Mouse (Mus musculus) neural tube, embryonic 11.5 days (tissue): ENCODE measurements around the gene Zfp335. TPM values are rescaled to one million over a fixed set of nuclear protein-coding genes. Genes with fewer than 3 reads are reported as not detected.
"Not testable (repeated sequence)": the region's sequence is repeated elsewhere in the genome, so short reads cannot be mapped to it uniquely, and the experiment has no call there.

Source experiments
- ATAC-seq: fragments of 200-750 bp; cut with Nextera tagmentation; 2 replicates; pipeline ENCODE4 v1.8.0; 2017; ENCODE audit warnings: moderate number of reproducible peaks, mild to moderate bottlenecking, moderate TSS enrichment, moderate library complexity; ENCODE audit not compliant: insufficient read depth, low FRiP score, low TSS enrichment
- DNase-seq: peaks from one replicate; pipeline ENCODE4 v3.0.0-alpha.2; 2015; ENCODE audit warnings: low spot score
- H3K27ac ChIP-seq: fragments of 300-500 bp; sonication (generic); 2 replicates; pipeline ENCODE4 v1.5.1; 2014; ENCODE audit warnings: low read depth, mild to moderate bottlenecking, low read length
- H3K27me3 ChIP-seq: fragments of 300-500 bp; sonication (generic); 2 replicates; pipeline ENCODE4 v1.6.1; 2014; ENCODE audit warnings: mild to moderate bottlenecking, low read length, mixed read lengths; ENCODE audit not compliant: control insufficient read depth, insufficient read depth
- H3K36me3 ChIP-seq: fragments of 300-500 bp; sonication (generic); 2 replicates; pipeline ENCODE4 v1.6.1; 2014; ENCODE audit warnings: mild to moderate bottlenecking, low read length, moderate library complexity, mixed read lengths; ENCODE audit not compliant: control insufficient read depth, insufficient read depth
- H3K4me1 ChIP-seq: fragments of 300-500 bp; sonication (generic); 2 replicates; pipeline ENCODE4 v1.6.1; 2014; ENCODE audit warnings: low read length, mixed read lengths; ENCODE audit not compliant: control insufficient read depth, insufficient read depth
- H3K4me2 ChIP-seq: fragments of 300-500 bp; sonication (generic); 2 replicates; pipeline ENCODE4 v1.6.1; 2014; ENCODE audit warnings: low read depth, mild to moderate bottlenecking, moderate library complexity
- H3K4me3 ChIP-seq: fragments of 300-500 bp; sonication (generic); 2 replicates; pipeline ENCODE4 v1.5.1; 2014; ENCODE audit warnings: low read depth, low read length
- H3K9ac ChIP-seq: fragments of 300-500 bp; sonication (generic); 2 replicates; pipeline ENCODE4 v1.6.1; 2014; ENCODE audit warnings: mild to moderate bottlenecking, low read length
- H3K9me3 ChIP-seq: fragments of 300-500 bp; sonication (generic); 2 replicates; pipeline ENCODE4 v1.6.1; 2016; ENCODE audit warnings: low read length; ENCODE audit not compliant: control insufficient read depth
- WGBS: fragments of 180-500 bp; shearing (Covaris S2); extraction: QIAGEN DNeasy Blood & Tissue Kit; methylation state at CpG from one replicate; pipeline ENCODE4 v1.1.7; 2014; 5-methylcytosine and 5-hydroxymethylcytosine counted together
- polyA plus RNA-seq: library from polyadenylated mRNA; unstranded; fragments of >200 nt; fragmentation: Nextera tagmentation; extraction: Ambion mirVana; gene quantifications from 2 replicates; pipeline ENCODE4 v1.2.1, GENCODE M21; 2014

Zfp335 gene
- polyA plus RNA-seq, 1 experiment from 2014 or later, result 13.9 TPM

DNA sequence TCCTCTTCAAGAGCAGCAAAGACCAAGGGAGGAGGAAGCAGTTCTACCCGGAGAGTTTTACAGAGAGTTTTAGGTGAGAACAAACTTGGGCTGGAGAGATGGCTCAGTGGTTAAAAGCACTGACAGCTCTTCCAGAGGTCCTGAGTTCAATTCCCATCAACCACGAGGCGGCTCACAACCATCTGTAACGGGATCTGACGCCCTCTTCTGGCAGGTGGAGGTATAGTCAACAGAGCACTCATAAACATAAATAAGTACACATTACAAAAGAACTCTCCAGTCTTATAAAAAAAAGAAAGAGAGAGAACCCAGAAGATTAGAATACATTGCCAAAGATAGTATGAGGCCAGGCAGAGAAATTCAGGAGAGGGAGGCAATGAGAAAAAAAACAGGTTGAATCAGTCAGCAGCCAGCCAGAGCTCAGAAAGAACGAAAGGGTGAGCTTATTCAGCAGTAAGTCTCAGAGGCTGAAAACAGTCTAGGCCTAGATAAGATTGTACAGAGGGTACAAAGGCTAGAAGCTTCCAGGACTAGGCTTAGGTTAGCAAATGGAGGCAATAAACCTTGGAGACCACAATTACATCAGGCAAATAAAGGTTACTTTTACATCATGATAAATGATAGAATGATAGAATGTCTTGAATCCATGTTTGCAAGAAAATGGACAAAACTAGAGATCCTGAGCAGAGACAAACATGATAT, 39.8 kb downstream of the Zfp335 start:
- 62% methylated on average over 6 of the region's 6 CpGs for WGBS
- H3K4me1 ChIP-seq, result peaks cover 5% of the 10 kb centered on the region; the same call in 1 of the 2 replicates
- H3K27ac ChIP-seq, result no peak overlapping the region
- H3K9me3 ChIP-seq, result 0 out of 2 replicates have a peak, but pooled peaks cover 3% of the 10 kb centered on the region
- no peak for ATAC-seq
- H3K9ac ChIP-seq, result no peak overlapping the region
- H3K27me3 ChIP-seq, result no peaks in the 10 kb centered on the region
- DNase-seq, result no peak
- no peak overlapping the region for H3K4me3 ChIP-seq
- H3K36me3 ChIP-seq, result no peaks in the 10 kb centered on the region
- H3K4me2 ChIP-seq, result no peak overlapping the region

DNA sequence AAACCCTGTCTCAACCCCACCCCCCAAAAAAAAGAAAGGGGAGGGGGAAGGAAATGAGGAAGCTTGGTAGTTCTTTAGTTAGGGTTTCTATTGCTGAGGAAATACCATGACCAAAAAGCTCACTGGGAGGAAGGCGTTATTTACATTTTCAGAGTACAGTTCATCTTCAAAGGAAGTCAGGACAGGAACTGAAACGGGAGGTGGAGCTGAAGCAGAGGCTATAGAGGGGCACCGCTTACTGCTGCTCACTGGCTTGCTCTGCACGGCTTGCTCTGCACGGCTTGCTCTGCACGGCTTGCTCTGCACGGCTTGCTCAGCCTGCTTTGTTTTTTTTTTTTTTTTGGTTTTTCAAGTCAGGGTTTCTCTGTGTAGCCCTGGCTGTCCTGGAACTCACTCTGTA, 43.1 kb downstream of the Zfp335 start:
- Histone ChIP-seq H3K4me1 (no peaks in the 10 kb centered on the region), H3K9me3 (0 out of 2 replicates have a peak, but pooled peaks cover 3% of the 10 kb centered on the region), H3K4me2 (no peak overlapping the region), H3K27ac (no peak overlapping the region), H3K4me3 (no peak overlapping the region), H3K36me3 (no peaks in the 10 kb centered on the region), H3K27me3 (no peaks in the 10 kb centered on the region), H3K9ac (no peak overlapping the region)
- WGBS, result 66% methylated on average over 7 of the region's 7 CpGs
- DNase-seq (no peak), ATAC-seq (no peak)

DNA sequence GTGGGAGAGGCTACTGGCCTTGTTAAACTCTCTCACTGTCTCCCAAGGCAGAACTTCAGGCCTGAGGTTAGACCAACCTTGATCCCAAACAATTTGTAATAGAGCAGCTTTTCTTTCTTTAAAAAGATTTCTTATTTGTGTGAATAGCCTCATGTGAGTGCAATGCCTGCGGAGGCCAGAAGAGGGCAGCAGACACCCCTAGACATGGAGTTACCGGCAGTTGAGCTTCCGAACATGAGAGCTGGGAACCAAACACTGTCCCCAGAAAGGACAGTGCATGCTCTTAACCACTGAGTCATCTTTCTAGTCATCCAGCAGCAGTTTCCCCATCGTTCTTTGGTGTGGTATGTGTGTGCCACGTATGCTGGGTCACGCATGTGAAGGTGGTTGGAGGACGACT, 44.0 kb downstream of the Zfp335 start:
- ATAC-seq (no peak), DNase-seq (no peak)
- no peak overlapping the region for H3K9ac ChIP-seq
- no peaks in the 10 kb centered on the region for H3K4me1 ChIP-seq
- no peak overlapping the region for H3K27ac ChIP-seq
- H3K27me3 ChIP-seq, result no peaks in the 10 kb centered on the region
- 94% methylated on average over 7 of the region's 7 CpGs for WGBS
- H3K4me3 ChIP-seq, result no peak overlapping the region
- H3K4me2 ChIP-seq, result no peak overlapping the region
- H3K36me3 ChIP-seq, result no peaks in the 10 kb centered on the region
- 0 out of 2 replicates have a peak, but pooled peaks cover 3% of the 10 kb centered on the region for H3K9me3 ChIP-seq

DNA sequence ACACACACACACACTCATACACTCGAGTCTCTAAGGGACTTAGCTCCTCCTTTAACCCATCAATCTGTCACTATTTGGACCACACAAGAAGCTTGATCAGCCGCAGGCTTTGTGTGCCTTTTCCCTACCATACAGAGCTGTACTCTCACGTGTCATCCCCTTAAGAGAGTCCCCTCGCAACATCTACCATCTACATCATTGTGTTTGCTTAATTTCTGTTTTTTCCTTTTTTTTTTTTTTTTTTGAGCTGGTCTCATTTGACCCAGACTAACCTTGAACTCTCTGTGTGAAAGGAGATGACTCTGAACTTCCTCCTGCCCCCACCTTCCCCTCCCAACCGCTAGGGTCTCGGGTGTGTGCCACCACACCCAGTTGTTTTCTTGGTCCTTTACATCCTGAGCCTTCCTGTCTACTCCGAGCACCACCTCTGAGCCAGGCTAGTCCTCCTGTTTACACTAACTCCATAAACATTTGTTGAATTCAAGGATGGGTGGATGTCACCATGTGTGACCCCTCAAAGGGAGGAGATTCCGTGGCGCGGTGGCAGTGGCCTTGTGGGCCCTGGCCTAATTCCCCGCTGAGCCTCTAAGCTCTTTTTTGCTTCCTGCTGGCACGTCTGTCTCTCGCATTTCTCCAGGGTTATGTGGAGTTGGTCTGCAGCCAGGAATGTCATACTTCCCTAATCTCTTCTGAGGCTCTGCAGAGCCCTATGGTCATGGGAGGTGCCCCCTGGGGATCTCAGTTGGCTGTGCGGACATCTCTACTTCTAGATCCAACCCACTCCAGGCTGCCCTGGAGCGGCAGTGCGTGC, 44.6 kb downstream of the Zfp335 start:
- Histone ChIP-seq H3K9me3 (0 out of 2 replicates have a peak, but pooled peaks cover 3% of the 10 kb centered on the region), H3K4me3 (no peak overlapping the region), H3K4me2 (no peak overlapping the region), H3K27ac (no peak overlapping the region), H3K36me3 (no peaks in the 10 kb centered on the region), H3K27me3 (no peaks in the 10 kb centered on the region), H3K9ac (no peak overlapping the region), H3K4me1 (no peaks in the 10 kb centered on the region)
- 62% methylated on average over 16 of the region's 16 CpGs for WGBS
- no peak for DNase-seq
- no peak for ATAC-seq

DNA sequence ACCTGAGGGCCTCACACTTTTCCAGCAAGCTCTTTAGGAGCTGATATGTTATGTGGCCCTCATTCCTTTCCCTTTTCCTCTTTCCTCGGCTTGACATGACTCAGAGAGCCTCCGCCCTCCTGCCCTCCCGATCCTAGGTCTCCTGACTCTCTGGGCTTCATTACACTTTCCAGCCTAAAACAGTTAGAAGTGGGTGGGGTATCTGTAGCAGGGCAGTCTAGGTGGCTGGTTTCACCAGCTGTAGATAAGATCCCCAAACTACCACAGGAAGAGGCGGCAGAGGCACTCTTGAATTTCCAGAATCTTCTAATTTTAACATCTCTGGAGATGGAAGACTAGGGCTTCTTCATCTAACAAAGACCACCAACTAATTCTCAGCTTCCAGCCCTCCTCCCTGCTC, 47.0 kb downstream of the Zfp335 start:
- WGBS, result 79% methylated on average over 4 of the region's 4 CpGs
- no peak for ATAC-seq

DNA sequence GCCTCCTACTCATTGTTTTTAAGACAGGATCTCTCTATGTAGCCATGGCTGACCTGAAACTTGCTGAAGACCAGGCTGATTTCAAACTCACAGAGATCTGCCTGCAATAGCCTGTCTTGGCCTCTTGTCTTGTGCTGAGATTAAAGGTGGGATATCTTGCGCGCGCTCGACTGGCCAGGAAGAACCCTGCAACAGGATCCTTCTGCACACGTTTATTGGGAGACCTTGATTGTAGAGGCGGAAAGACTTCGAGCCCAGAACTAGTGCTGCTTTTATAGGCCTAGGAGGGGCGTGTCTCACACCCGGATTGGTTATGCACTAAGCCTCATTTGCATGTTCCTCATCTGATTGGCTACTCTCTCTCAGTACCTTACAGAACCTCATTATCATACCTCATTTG, 48.1 kb downstream of the Zfp335 start:
- H3K36me3 ChIP-seq, H3K27me3 ChIP-seq, H3K27ac ChIP-seq, H3K9me3 ChIP-seq, H3K4me1 ChIP-seq, DNase-seq, ATAC-seq, H3K9ac ChIP-seq, H3K4me2 ChIP-seq, H3K4me3 ChIP-seq: not testable (repeated sequence)
- 94% methylated on average over 8 of the region's 9 CpGs for WGBS

More for the DNA sequence above, 47.0 kb downstream of the Zfp335 start:
- no peak overlapping the region for H3K4me3 ChIP-seq
- no peaks in the 10 kb centered on the region for H3K36me3 ChIP-seq
- no peak overlapping the region for H3K4me2 ChIP-seq
- H3K4me1 ChIP-seq, result no peaks in the 10 kb centered on the region
- no peak for DNase-seq
- 0 out of 2 replicates have a peak, but pooled peaks cover 3% of the 10 kb centered on the region for H3K9me3 ChIP-seq
- H3K27ac ChIP-seq, result no peak overlapping the region
- no peaks in the 10 kb centered on the region for H3K27me3 ChIP-seq
- no peak overlapping the region for H3K9ac ChIP-seq

DNA sequence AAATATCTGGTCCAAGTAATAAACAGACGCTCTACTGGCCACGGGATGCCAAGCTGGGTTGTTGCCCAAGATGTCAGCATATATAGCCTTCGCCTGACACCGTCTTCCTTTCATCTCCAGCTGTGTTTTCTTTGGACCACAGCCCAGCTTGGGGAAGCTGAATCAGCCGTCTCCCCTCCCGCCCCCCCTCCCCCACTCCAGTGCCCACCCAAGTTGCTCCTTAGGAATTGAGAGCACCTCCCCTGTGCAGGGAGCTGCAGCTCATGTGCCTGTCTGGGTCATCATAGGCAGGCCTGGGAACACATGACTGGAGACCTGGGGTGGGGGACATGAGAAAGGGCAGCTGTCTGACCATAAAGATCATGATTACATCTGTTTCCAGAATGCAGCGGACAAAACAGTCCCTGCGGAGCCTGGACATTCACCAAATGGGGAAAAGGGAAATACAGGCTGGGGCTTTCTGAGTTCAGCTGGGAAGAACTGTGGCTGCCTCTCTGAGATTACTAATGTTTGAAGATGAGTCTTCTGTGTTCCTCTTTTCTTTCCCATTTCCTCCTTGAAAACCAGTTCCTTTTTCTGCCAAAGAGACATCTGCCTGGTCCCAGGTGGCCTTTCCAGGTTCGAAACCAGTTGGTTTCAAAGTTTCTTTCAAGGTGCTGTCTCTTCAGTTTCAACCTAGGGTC, 49.2 kb downstream of the Zfp335 start:
- no peaks in the 10 kb centered on the region for H3K9me3 ChIP-seq
- H3K27ac ChIP-seq, result no peak overlapping the region
- no peaks in the 10 kb centered on the region for H3K27me3 ChIP-seq
- no peak for ATAC-seq
- H3K4me2 ChIP-seq, result no peak overlapping the region
- peak; percentile 64 for DNase-seq
- no peak overlapping the region for H3K4me3 ChIP-seq
- H3K36me3 ChIP-seq, result no peaks in the 10 kb centered on the region
- peaks cover 6% of the 10 kb centered on the region; the same call in 1 of the 2 replicates for H3K4me1 ChIP-seq
- WGBS, result 40% methylated on average over 9 of the region's 9 CpGs
- H3K9ac ChIP-seq, result no peak overlapping the region

DNA sequence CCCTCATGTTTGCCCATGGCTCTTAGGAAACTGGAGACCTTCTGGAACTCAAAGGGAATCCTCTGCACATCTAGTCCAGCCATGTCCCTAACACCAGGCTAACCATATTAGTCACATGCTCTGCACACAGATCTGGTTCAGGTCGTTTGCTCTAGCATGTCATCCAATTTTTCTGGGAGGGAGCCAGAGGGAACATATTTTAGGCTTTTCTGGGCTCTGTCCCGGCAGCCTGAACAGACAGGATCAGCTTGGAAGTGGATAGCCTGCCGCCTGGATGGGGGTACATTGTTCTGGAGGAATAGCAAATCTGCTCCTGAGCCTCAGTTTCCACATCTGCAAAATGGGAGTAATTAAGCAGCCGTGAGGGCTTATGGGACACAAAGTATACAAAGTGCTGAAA, 50.5 kb downstream of the Zfp335 start:
- DNase-seq (no peak), ATAC-seq (no peak)
- Histone ChIP-seq H3K4me1 (peaks cover 12% of the 10 kb centered on the region), H3K4me2 (no peak overlapping the region), H3K4me3 (no peak overlapping the region), H3K27me3 (peaks cover 8% of the 10 kb centered on the region), H3K9ac (no peak overlapping the region), H3K27ac (no peak overlapping the region), H3K9me3 (no peaks in the 10 kb centered on the region), H3K36me3 (no peaks in the 10 kb centered on the region)
- 82% methylated on average over 4 of the region's 4 CpGs for WGBS
